Mouse (Mus musculus) kidney, adult 2 months (tissue): Measurements from ENCODE around the gene Ctsd.

Experiments
- CTCF ChIP-seq: fragments of 200-500 bp; conservative IDR thresholded peaks from 2 replicates; pipeline ENCODE4 v1.5.1; 2011; ENCODE audit warnings: low read depth, mild to moderate bottlenecking, control low read depth, low read length, moderate library complexity, mixed read lengths; ENCODE audit not compliant: insufficient read depth, insufficient read length
- POLR2A ChIP-seq: fragments of 200-500 bp; IDR thresholded peaks from one replicate; pipeline ENCODE4 v1.6.1; 2011; ENCODE audit warnings: low read depth, low read length, control low read depth

GRCm38 (mm10) chr7:142373641-142374412 lies 14.0 kb downstream of the Ctsd start, which contains the start of gene Ifitm10:
- TF ChIP-seq POLR2A, result no peak
- TF ChIP-seq CTCF, result no peak
